Mouse (Mus musculus) right cerebral cortex, postnatal 25 days (tissue): ENCODE data around the gene Gm20388.
"Not testable (repeated sequence)": the region's sequence is repeated elsewhere in the genome, so short reads cannot be mapped to it uniquely, and the experiment has no call there.

Experiments
- DNase-seq: peaks from one replicate; pipeline ENCODE4 v3.0.0; 2022

Gene Gm20388

DNA sequence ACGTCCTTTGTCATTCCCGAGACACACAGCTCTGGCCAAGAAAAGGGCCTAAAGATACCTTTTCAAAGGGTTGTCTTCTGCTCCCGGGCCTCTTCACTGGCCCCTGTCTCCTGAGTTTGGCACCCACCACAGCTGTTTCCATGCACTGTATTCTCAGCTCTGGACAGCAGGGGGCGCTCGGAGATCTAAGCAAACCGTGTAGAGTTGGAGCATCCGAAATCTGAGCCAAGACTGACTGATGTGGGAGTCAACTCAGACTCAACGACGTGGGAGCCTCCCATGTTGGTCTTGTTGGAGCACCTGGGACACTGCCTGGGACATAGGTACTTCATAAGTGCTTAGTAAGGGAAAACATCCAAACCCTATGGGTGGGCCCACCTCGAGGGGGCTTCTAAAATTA lies 767.8 kb downstream of the Gm20388 start:
- peak; percentile 81 for DNase-seq

- no peak for DNase-seq
Observed at GRCm38 (mm10) chr8:120679629-120680387, 769.2 kb downstream of the Gm20388 start.

DNA sequence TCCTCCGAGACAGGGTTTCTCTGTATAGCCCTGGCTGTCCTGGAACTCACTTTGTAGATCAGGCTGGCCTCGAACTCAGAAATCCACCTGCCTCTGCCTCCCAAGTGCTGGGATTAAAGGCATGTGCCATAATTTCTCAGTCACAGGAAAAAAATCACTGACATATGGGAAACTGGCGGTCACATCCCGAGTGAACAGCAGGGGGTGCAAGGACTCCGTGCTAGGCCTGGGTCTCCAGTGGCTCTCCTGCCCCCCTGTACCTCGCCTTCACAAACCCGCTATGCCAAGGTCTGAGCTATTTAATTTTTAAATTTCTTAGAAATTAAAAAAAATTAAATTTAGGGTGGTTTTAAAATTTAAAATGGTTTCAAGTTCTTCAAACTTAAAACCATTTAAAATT lies 769.8 kb downstream of the Gm20388 start:
- DNase-seq = not testable (repeated sequence)

GRCm38 (mm10) chr8:120681113-120681512 lies 770.5 kb downstream of the Gm20388 start:
- no peak for DNase-seq

DNA sequence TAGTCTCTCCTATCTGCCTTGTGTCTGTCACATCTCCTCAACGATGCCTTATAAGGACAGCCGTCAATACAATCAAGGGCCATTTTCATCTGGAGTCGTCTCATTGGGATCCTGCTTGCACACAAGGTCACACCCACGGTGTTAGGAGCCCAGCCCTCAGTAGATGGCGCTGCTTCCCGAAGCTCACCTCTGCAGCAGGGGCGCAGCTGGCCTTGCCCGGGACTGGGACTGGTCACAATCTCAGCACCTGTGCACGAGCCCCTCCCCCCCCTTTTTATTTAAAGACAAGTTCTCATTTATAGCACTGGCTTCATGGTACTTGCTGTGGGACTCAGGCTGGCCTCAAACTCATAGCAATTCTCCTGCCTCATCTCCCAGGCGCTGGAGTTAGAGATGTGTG lies 773.0 kb downstream of the Gm20388 start:
- no peak for DNase-seq

DNA sequence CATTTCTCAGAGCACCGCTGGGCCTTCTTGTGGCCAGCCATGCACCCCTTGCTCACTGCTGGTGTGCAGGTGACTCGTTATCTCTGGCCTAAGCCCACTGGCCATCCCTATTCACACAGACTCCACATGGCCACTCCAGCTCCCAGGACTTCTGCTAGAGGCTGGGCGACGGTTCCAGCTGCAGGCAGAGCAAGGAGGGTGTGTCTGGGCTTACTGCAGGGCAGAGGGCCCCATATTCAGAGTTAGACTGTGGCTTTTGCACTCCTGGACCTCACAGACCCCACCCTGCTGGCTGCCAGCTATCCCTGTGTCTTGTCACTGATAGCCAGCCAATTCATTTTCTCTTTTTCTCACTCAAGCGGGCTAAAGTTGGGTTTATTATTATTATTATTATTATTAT lies 773.4 kb downstream of the Gm20388 start:
- DNase-seq = no peak

- DNase-seq = no peak
Observed at GRCm38 (mm10) chr8:120685097-120685496, 774.5 kb downstream of the Gm20388 start.

- no peak for DNase-seq
Observed at GRCm38 (mm10) chr8:120685591-120685990, 775.0 kb downstream of the Gm20388 start.

GRCm38 (mm10) chr8:120686051-120686450 lies 775.4 kb downstream of the Gm20388 start:
- DNase-seq = no peak

DNA sequence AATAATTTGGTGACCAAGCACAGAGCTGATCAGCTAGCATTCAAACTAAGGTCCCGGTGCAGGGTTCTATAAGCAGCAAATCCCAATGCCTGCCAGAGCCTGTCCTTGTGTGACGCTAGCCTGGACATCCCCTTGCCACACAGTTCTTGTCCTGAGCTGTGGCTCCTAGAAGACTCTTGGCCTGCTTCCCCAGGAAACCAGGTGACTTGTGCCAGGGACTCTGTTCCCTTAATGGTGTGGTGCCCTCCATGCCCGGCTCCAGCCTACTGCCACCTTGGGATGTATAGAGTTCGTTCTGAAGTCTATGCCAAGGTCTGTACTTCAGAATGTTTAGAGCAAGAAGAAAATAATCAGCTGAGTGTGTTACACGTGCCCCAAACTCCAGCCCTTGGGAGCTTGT lies 775.9 kb downstream of the Gm20388 start:
- no peak for DNase-seq

GRCm38 (mm10) chr8:120687786-120688185 lies 777.1 kb downstream of the Gm20388 start:
- DNase-seq = no peak

- no peak for DNase-seq
Observed at GRCm38 (mm10) chr8:120688511-120688910, 777.9 kb downstream of the Gm20388 start.

DNA sequence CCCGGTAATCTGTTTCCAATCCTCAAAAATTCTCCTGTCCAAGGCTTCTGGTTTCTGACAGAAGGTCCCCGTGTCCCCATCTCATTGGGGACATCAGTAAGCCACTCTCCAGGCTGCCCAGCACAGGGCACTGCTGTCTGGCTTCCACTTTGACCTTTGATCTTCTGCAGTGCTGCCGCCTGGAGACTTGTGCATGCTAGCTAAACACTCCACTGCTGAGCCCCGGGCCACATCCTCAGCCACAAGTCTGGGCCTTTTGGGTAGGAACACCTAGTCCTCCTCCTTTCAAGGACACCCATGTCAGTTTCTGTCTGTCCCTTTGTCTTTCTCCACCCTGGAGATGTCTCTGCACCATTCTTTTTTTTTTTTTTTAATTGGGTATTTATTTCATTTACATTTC lies 782.3 kb downstream of the Gm20388 start:
- DNase-seq = no peak

DNA sequence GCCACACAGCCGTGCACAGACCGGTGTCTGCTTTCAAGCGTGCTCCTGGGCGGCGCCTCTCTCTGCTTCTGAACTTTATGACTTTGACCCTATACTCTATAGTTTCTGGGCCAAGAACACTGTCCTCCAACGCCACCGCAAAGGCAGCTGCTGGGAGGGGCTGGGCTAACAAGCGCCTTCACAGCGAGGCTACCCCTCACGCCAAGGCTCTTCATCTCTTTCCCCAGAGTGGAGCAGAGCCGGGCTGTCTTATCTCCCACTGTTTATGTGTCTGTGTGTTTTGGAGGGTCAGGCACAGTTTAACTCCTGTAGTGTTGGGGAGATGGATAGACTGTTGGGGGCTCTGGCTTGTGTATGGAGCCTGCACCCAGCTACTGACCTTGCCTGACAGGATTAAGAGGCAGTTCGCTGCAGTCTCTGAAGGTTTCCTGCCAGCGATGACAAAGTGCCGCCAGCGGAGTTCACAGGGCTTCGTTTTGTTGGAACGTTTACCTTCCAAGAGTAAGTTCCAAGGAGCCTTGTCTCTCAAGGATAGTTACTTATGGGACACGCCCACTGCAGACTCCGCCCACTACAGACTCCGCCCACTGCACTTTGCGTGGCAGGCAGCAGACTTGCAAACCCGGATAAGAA lies 783.3 kb downstream of the Gm20388 start:
- DNase-seq = no peak

GRCm38 (mm10) chr8:120696401-120697153 lies 785.9 kb downstream of the Gm20388 start:
- DNase-seq = no peak

DNA sequence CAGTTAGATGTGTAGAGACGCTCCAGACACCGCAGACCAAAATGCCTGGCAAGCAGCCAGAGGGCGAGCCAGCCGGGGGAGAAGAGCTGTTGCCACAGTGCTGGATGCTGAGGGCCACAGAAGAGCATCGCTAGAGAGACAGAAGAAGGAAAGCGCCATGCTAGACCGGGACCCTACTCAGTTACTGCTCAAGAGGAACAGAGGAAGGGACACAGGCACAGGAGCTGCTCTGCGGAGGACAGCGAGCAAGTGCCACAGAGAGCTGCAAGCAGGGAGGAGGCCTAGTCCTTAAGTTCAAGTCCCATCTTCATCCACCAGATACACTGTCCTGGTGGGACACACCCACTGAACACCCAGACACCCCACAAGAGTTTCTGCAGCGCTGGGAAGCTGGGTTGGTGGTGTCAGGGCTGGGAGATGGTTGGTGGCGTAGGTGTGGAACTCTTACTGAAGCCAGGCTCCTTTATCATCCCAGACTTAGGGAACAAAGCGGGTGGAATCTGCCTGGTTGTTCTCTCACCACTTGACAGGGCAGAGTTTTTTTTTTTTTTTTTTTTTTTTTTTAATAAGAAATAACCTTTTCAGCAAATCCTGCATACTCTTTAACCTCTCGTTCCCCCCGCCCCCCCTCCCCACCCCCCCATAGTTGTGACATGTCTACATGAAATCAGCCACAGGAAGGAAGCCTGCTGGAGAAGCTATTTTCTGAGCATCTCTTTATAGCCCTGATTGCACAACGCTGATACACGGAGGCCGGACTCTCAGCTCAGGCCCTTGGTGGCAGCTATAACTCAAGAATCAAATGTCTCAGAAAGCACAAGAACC lies 786.7 kb downstream of the Gm20388 start:
- no peak for DNase-seq

DNA sequence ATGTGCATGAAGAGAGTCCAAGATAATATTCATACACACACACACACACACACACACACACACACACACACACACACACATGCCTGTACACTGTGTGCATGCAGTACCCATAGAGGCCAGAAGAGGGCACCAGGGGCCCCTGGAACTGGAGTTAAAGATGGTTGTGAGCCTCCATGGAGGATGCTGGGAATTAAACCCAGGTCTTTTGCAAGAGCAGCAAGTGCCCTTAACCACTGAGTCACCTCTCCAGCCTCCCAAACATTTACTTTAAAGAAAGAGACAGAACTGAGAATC lies 787.3 kb downstream of the Gm20388 start:
- no peak for DNase-seq

GRCm38 (mm10) chr8:120698426-120698825 lies 787.8 kb downstream of the Gm20388 start:
- no peak for DNase-seq

- DNase-seq = no peak
Observed at GRCm38 (mm10) chr8:120699079-120699478, 788.4 kb downstream of the Gm20388 start.

DNA sequence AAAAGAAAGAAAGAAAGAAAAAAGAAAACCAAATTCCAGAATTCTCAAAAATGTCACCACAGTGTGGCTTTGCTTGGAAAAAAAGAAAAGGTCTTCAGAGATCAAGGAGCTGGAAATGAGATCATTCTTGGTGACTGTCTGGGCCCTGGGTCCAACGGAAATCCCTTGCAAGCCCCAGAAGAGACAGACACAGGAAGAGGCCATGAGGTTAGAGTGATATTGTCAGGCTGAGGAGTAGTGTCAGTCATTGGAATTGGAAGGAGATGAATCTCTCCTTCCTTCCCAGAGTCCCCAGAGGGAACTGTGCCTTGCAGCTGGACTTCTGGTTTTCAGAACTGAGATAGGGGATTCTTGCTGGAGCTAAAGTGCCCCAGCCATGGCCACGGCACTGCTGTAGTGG lies 788.9 kb downstream of the Gm20388 start:
- no peak for DNase-seq

DNA sequence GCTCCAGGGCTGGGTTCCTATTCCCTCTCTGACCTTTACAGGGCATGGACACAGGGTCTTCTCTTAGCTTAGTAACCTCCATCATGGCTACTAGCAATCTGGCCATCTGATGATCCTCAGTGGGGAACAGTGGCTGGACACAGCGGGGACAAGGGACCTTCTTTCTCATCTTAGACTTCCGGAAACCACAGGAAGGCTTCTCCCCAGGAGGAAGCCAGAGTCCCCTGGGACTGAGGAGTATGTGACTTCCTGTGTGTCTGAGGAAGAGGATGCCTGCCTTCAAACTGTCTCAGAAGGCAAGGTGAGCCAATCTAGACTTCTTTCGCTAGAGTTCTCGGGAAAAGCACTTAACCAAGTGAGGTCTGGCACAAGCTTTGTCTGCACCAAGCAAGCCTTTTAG lies 789.4 kb downstream of the Gm20388 start:
- no peak for DNase-seq

DNA sequence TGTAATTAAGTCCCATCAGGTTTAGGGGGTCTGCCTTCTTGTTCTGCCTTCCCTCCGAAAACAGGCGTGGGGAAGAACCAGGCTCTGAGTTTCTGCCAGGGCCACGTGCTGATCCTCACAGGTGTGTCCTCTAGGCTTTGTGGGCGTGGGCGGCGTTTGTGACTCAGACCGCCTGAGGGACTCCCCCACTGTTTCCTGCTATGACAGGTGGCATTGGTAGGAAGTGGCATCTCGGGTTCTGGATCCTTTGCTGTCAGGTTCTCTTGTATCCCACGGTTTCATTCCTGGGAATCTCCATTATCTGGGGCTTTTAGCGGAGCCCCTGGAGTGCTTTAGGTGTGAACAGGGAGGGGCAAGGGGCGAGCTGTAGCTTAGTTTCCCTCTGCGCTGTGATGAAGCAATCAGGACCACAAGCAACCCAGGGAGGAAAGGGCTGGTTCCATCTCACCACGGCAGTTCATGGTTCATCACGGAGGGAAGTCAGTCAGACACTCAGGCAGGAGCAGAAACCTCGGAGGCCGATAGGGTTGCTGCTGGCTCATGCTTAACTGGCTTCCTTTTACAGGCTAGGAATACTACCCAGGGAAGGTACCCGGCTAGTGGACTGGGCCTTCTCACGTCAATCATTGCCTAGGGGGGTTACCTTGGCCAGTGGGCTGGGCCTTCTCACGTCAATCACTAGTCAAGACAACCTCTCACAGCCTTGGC lies 791.3 kb downstream of the Gm20388 start:
- DNase-seq = peak; percentile 38

DNA sequence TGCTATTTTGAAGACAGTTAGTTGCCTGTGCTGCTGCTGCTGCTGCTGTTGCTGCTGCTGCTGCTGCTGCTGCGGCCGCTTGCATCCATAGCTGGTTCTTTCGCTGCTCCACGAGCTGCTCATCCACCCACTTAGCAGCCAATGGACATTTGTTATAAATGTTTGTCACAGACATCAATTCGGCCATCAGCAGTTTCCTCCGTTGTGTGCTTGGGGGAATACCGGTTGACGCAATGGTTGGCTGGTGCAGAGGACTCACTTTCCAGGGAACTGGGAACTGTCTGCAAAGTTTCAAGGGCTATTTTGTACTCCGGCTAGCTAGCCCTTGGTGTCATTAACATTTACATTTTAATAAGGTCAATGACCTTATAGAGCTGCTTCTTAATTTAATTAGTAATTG lies 793.6 kb downstream of the Gm20388 start:
- no peak for DNase-seq
